Mouse (Mus musculus) C2C12 (cell line): ENCODE data around the gene Wdtc1. TPM values are rescaled to one million over a fixed set of nuclear protein-coding genes. Genes with fewer than 3 reads are reported as not detected.

Experiments
- H3K27me3 ChIP-seq: one replicate; pipeline ENCODE4 v1.6.1; 2011; ENCODE audit not compliant: control insufficient read depth, insufficient read depth, insufficient read length
- H3K36me3 ChIP-seq: one replicate; pipeline ENCODE4 v1.6.1; 2011; ENCODE audit not compliant: control insufficient read depth, insufficient read depth
- H3K4me3 ChIP-seq: one replicate; pipeline ENCODE4 v1.5.1; 2011; ENCODE audit warnings: mild to moderate bottlenecking, control low read depth; ENCODE audit not compliant: poor library complexity, insufficient read depth, severe bottlenecking
- H3K79me2 ChIP-seq: one replicate; pipeline ENCODE4 v1.6.1; 2011; ENCODE audit not compliant: control insufficient read depth, insufficient read depth
- H3K79me3 ChIP-seq: one replicate; pipeline ENCODE4 v1.6.1; 2011; ENCODE audit warnings: low read depth, control low read depth
- H3ac ChIP-seq: one replicate; pipeline ENCODE3; 2011; ENCODE audit warnings: low read depth; ENCODE audit not compliant: control insufficient read depth, insufficient read length
- CEBPB ChIP-seq: IDR thresholded peaks from one replicate; pipeline ENCODE4 v1.6.1; 2011; ENCODE audit warnings: low read depth, mild to moderate bottlenecking, control low read depth, moderate library complexity
- CTCF ChIP-seq: IDR thresholded peaks from one replicate; pipeline ENCODE4 v1.5.1; 2011; ENCODE audit not compliant: control insufficient read depth, insufficient read depth, insufficient read length
- FOSL1 ChIP-seq: IDR thresholded peaks from one replicate; pipeline ENCODE4 v1.8.0; 2011; ENCODE audit warnings: mild to moderate bottlenecking, low read length; ENCODE audit not compliant: poor library complexity, insufficient read depth, severe bottlenecking
- MAX ChIP-seq: IDR thresholded peaks from one replicate; pipeline ENCODE4 v1.6.1; 2011; ENCODE audit warnings: mild to moderate bottlenecking, control low read depth
- MYOD1 ChIP-seq: IDR thresholded peaks from one replicate; pipeline ENCODE4 v1.6.1; 2011; ENCODE audit warnings: low read depth; ENCODE audit not compliant: control insufficient read depth, insufficient read length
- MYOG ChIP-seq: IDR thresholded peaks from one replicate; pipeline ENCODE4 v1.6.1; 2011; ENCODE audit not compliant: control insufficient read depth, insufficient read length; ENCODE audit errors: extremely low read depth
- USF1 ChIP-seq: IDR thresholded peaks from one replicate; pipeline ENCODE4 v1.6.1; 2011; ENCODE audit warnings: low read depth, mild to moderate bottlenecking, control low read depth, moderate library complexity
- polyA plus RNA-seq: library from polyadenylated mRNA; unstranded; fragments of >200 nt; fragmentation: generic; extraction: Trizol; gene quantifications from one replicate; pipeline ENCODE4 v1.2.1, GENCODE M21; 2012; ENCODE audit warnings: missing spikeins

Gene Wdtc1
- polyA plus RNA-seq, 1 experiment: 19.6 TPM

GRCm38 (mm10) chr4:133372278-133372665 is 19.0 kb upstream of the Wdtc1 start:
- H3K79me3 ChIP-seq: peaks cover 66% of the 10 kb centered on the region
- no peak overlapping the region for H3K4me3 ChIP-seq

GRCm38 (mm10) chr4:133371621-133372277 is 18.5 kb upstream of the Wdtc1 start:
- peaks cover 62% of the 10 kb centered on the region for H3K79me3 ChIP-seq
- H3ac ChIP-seq: peak overlapping the region; percentile 19
- peak overlapping the region; percentile 62 for H3K4me3 ChIP-seq
- peaks cover 8% of the 10 kb centered on the region for H3K36me3 ChIP-seq
- H3K27me3 ChIP-seq: no peaks in the 10 kb centered on the region
- H3K79me2 ChIP-seq: peaks cover 71% of the 10 kb centered on the region
- TF ChIP-seq CEBPB (no peak), CTCF (no peak), FOSL1 (no peak), MAX (no peak), MYOD1 (no peak), MYOG (no peak), USF1 (no peak)

More at GRCm38 (mm10) chr4:133372278-133372665, 19.0 kb upstream of the Wdtc1 start:
- peaks cover 76% of the 10 kb centered on the region for H3K79me2 ChIP-seq
- H3K36me3 ChIP-seq: peaks cover 8% of the 10 kb centered on the region
- peak overlapping the region; percentile 19 for H3ac ChIP-seq
- TF ChIP-seq MYOD1: no peak
- TF ChIP-seq CTCF: no peak
- no peak for TF ChIP-seq CEBPB
- TF ChIP-seq MYOG: no peak
- no peak for TF ChIP-seq MAX
- no peak for TF ChIP-seq USF1
- TF ChIP-seq FOSL1: no peak
- no peaks in the 10 kb centered on the region for H3K27me3 ChIP-seq

- peak overlapping the region; percentile 81 for H3ac ChIP-seq
- peaks cover 53% of the 10 kb centered on the region for H3K79me3 ChIP-seq
- peak overlapping the region; percentile 62 for H3K4me3 ChIP-seq
- no peaks in the 10 kb centered on the region for H3K27me3 ChIP-seq
- H3K36me3 ChIP-seq: no peaks in the 10 kb centered on the region
- peaks cover 59% of the 10 kb centered on the region for H3K79me2 ChIP-seq
- TF ChIP-seq MAX (peak; percentile 16), MYOD1 (no peak), CTCF (no peak), MYOG (no peak), FOSL1 (no peak), USF1 (no peak), CEBPB (no peak)
Observed at GRCm38 (mm10) chr4:133370298-133371274, 17.3 kb upstream of the Wdtc1 start.

GRCm38 (mm10) chr4:133369553-133370297 is 16.4 kb upstream of the Wdtc1 start, which contains the start of gene Slc9a1:
Gene Slc9a1, plus strand, starts transcription at chr4:133369706.
- Histone ChIP-seq H3K36me3 (no peaks in the 10 kb centered on the region), H3K79me3 (peaks cover 44% of the 10 kb centered on the region), H3K79me2 (peaks cover 51% of the 10 kb centered on the region), H3K27me3 (no peaks in the 10 kb centered on the region), H3ac (peak within 1 kb of the TSS; percentile 81), H3K4me3 (peak within 1 kb of the TSS; percentile 62)
- TF ChIP-seq USF1 (no peak), MAX (peak; percentile 77), CTCF (peak; percentile 86)

- no peak for TF ChIP-seq MYOD1
- TF ChIP-seq CTCF: no peak
- TF ChIP-seq CEBPB: no peak
- TF ChIP-seq USF1: no peak
- TF ChIP-seq MYOG: no peak
- TF ChIP-seq MAX: no peak
- no peak for TF ChIP-seq FOSL1
- no peak overlapping the region for H3ac ChIP-seq
- no peaks in the 10 kb centered on the region for H3K36me3 ChIP-seq
- H3K79me3 ChIP-seq: no peaks in the 10 kb centered on the region
- no peaks in the 10 kb centered on the region for H3K27me3 ChIP-seq
- H3K4me3 ChIP-seq: no peak overlapping the region
- no peaks in the 10 kb centered on the region for H3K79me2 ChIP-seq
Observed at GRCm38 (mm10) chr4:133354641-133355040, 1.4 kb upstream of the Wdtc1 start.
